Mouse (Mus musculus) neural tube, embryonic 11.5 days (tissue): ENCODE data around the gene Smc4. TPM values are rescaled to one million over a fixed set of nuclear protein-coding genes. Genes with fewer than 3 reads are reported as not detected.

Experiments used
- ATAC-seq: fragments of 200-750 bp; cut with Nextera tagmentation; 2 replicates; pipeline ENCODE4 v1.8.0; 2017; ENCODE audit warnings: moderate number of reproducible peaks, mild to moderate bottlenecking, moderate TSS enrichment, moderate library complexity; ENCODE audit not compliant: insufficient read depth, low FRiP score, low TSS enrichment
- DNase-seq: peaks from one replicate; pipeline ENCODE4 v3.0.0-alpha.2; 2015; ENCODE audit warnings: low spot score
- H3K27ac ChIP-seq: fragments of 300-500 bp; sonication (generic); 2 replicates; pipeline ENCODE4 v1.5.1; 2014; ENCODE audit warnings: low read depth, mild to moderate bottlenecking, low read length
- H3K27me3 ChIP-seq: fragments of 300-500 bp; sonication (generic); 2 replicates; pipeline ENCODE4 v1.6.1; 2014; ENCODE audit warnings: mild to moderate bottlenecking, low read length, mixed read lengths; ENCODE audit not compliant: control insufficient read depth, insufficient read depth
- H3K36me3 ChIP-seq: fragments of 300-500 bp; sonication (generic); 2 replicates; pipeline ENCODE4 v1.6.1; 2014; ENCODE audit warnings: mild to moderate bottlenecking, low read length, moderate library complexity, mixed read lengths; ENCODE audit not compliant: control insufficient read depth, insufficient read depth
- H3K4me1 ChIP-seq: fragments of 300-500 bp; sonication (generic); 2 replicates; pipeline ENCODE4 v1.6.1; 2014; ENCODE audit warnings: low read length, mixed read lengths; ENCODE audit not compliant: control insufficient read depth, insufficient read depth
- H3K4me2 ChIP-seq: fragments of 300-500 bp; sonication (generic); 2 replicates; pipeline ENCODE4 v1.6.1; 2014; ENCODE audit warnings: low read depth, mild to moderate bottlenecking, moderate library complexity
- H3K4me3 ChIP-seq: fragments of 300-500 bp; sonication (generic); 2 replicates; pipeline ENCODE4 v1.5.1; 2014; ENCODE audit warnings: low read depth, low read length
- H3K9ac ChIP-seq: fragments of 300-500 bp; sonication (generic); 2 replicates; pipeline ENCODE4 v1.6.1; 2014; ENCODE audit warnings: mild to moderate bottlenecking, low read length
- H3K9me3 ChIP-seq: fragments of 300-500 bp; sonication (generic); 2 replicates; pipeline ENCODE4 v1.6.1; 2016; ENCODE audit warnings: low read length; ENCODE audit not compliant: control insufficient read depth
- WGBS: fragments of 180-500 bp; shearing (Covaris S2); extraction: QIAGEN DNeasy Blood & Tissue Kit; methylation state at CpG from one replicate; pipeline ENCODE4 v1.1.7; 2014; 5-methylcytosine and 5-hydroxymethylcytosine counted together
- polyA plus RNA-seq: library from polyadenylated mRNA; unstranded; fragments of >200 nt; fragmentation: Nextera tagmentation; extraction: Ambion mirVana; gene quantifications from 2 replicates; pipeline ENCODE4 v1.2.1, GENCODE M21; 2014

The Smc4 gene
- polyA plus RNA-seq, 1 experiment from 2014 or later, result 168 TPM

GRCm38 (mm10) chr3:68974639-68975532 is 29.7 kb upstream of the Smc4 start:
- H3K9ac ChIP-seq, result no peak overlapping the region
- no peak overlapping the region for H3K4me3 ChIP-seq
- ATAC-seq (no peak), DNase-seq (no peak)
- H3K36me3 ChIP-seq, result no peaks in the 10 kb centered on the region; the same call in 1 of the 2 replicates
- H3K4me2 ChIP-seq, result no peak overlapping the region
- no peaks in the 10 kb centered on the region for H3K4me1 ChIP-seq
- no peaks in the 10 kb centered on the region for H3K27me3 ChIP-seq
- no peak overlapping the region for H3K27ac ChIP-seq
- no peaks in the 10 kb centered on the region for H3K9me3 ChIP-seq
- WGBS, result 91% methylated on average over 8 of the region's 8 CpGs

- Histone ChIP-seq H3K4me3 (no peak overlapping the region), H3K27ac (no peak overlapping the region), H3K27me3 (no peaks in the 10 kb centered on the region), H3K9me3 (no peaks in the 10 kb centered on the region), H3K36me3 (no peaks in the 10 kb centered on the region; the same call in 1 of the 2 replicates), H3K9ac (no peak overlapping the region), H3K4me2 (no peak overlapping the region), H3K4me1 (no peaks in the 10 kb centered on the region)
- no peak for DNase-seq
- ATAC-seq, result no peak
- 68% methylated on average over 9 of the region's 9 CpGs for WGBS
Observed at GRCm38 (mm10) chr3:68975533-68976490, 28.7 kb upstream of the Smc4 start.

DNA sequence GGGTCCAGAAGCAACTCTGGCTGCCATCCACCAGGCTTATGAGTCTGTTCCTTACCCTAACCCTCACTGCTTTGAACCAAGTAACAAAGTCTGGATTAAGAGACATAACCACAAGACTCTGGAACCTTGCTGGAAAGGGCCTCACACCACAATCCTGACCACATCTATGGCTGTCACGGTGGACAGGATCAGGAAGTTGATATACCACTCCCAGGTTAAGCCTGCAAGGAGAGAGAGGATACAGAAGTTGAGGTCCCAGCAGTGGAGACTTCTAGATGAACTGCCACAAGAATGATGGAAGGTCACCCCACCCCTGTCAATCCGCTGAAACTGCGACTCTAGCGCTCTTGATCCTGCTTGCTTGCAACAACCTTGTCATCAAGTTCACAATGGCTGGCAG is 26.8 kb upstream of the Smc4 start:
- Histone ChIP-seq H3K36me3 (no peaks in the 10 kb centered on the region; the same call in 1 of the 2 replicates), H3K27ac (no peak overlapping the region), H3K4me2 (no peak overlapping the region), H3K9ac (no peak overlapping the region), H3K4me1 (no peaks in the 10 kb centered on the region), H3K9me3 (no peaks in the 10 kb centered on the region), H3K4me3 (no peak overlapping the region), H3K27me3 (no peaks in the 10 kb centered on the region)
- ATAC-seq (no peak), DNase-seq (no peak)
- 98% methylated on average over 4 of the region's 4 CpGs for WGBS

DNA sequence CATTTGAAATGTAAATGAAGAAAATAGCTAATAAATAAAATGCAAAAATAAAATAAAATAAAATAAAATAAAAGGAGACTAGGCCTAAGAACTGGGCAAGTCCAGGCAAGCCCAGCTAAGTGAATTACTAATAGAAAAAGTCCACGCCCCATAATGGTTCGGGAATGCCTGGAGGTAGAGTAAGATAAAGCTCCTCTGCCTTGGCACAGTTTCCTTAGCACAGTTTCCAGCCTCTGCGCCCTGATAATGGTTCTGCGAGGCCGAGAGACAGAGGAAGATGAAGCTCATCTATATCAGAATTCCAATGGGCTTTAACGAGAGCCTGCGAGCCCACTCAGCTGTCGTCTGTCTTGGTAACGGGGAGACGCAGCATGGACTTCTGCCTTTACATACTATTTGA is 25.4 kb upstream of the Smc4 start:
- Histone ChIP-seq H3K4me1 (no peaks in the 10 kb centered on the region), H3K4me2 (no peak overlapping the region), H3K9me3 (no peaks in the 10 kb centered on the region), H3K9ac (no peak overlapping the region), H3K27ac (no peak overlapping the region), H3K27me3 (no peaks in the 10 kb centered on the region), H3K36me3 (no peaks in the 10 kb centered on the region), H3K4me3 (no peak overlapping the region)
- DNase-seq, result no peak
- WGBS, result 96% methylated on average over 10 of the region's 10 CpGs
- no peak for ATAC-seq

DNA sequence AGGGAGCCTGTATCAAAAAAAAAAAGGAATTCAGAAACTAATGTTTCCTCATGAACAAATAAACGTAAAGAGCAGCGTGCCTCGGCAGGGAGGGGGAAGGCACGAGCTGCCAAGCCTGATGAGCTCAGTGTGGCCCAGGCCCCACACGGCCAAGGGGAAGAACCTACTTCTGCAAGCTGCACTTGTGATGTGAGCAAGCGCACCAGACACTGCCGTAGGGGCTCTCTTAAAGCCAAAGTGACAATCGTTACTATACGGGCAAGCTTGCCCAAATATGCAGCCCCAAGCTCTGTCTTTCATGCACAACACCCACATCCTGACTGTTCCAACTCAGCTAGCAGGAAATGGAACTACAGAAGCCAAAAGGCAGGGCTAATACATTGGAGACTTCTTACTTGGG is 23.6 kb upstream of the Smc4 start:
- Histone ChIP-seq H3K4me1 (no peaks in the 10 kb centered on the region), H3K27ac (no peak overlapping the region), H3K4me3 (no peak overlapping the region), H3K4me2 (no peak overlapping the region), H3K9ac (no peak overlapping the region), H3K9me3 (no peaks in the 10 kb centered on the region), H3K36me3 (no peaks in the 10 kb centered on the region), H3K27me3 (no peaks in the 10 kb centered on the region)
- no peak for ATAC-seq
- DNase-seq, result no peak
- WGBS, result 82% methylated on average over 9 of the region's 9 CpGs

GRCm38 (mm10) chr3:68986550-68986949 is 18.0 kb upstream of the Smc4 start:
- H3K4me1 ChIP-seq, result no peaks in the 10 kb centered on the region
- WGBS, result 89% methylated on average over 2 of the region's 2 CpGs

DNA sequence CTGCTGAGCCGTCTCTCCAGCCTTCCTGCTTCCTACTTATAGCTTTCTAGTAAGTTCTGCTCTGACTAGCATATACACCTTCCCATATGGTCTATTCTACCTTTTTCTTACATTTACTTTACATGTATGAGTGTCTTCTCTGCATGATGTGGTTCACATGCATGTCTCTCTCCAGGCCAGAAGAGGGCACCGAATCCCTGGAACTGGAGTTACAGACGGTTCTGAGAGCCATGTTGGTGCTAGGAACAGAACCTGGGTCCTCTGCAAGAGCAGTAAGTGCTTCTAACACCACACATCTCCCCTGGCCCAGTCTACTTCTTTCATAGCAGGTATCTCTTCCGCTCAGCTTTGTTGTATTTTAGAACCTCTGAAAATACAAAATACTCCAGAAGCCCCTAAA is 1.8 kb upstream of the Smc4 start:
- 90% methylated on average over 4 of the region's 4 CpGs for WGBS
- Histone ChIP-seq H3K36me3 (no peaks in the 10 kb centered on the region), H3K9me3 (no peaks in the 10 kb centered on the region), H3K4me3 (no peak overlapping the region), H3K27me3 (no peaks in the 10 kb centered on the region), H3K27ac (no peak overlapping the region), H3K9ac (no peak overlapping the region), H3K4me1 (peaks cover 8% of the 10 kb centered on the region), H3K4me2 (no peak overlapping the region)
- ATAC-seq, result no peak
- no peak for DNase-seq

More at GRCm38 (mm10) chr3:68986550-68986949, 18.0 kb upstream of the Smc4 start:
- H3K4me2 ChIP-seq, result no peak overlapping the region
- H3K9ac ChIP-seq, result no peak overlapping the region
- ATAC-seq, result no peak
- no peak for DNase-seq
- no peaks in the 10 kb centered on the region for H3K27me3 ChIP-seq
- H3K9me3 ChIP-seq, result no peaks in the 10 kb centered on the region
- no peak overlapping the region for H3K27ac ChIP-seq
- H3K36me3 ChIP-seq, result no peaks in the 10 kb centered on the region; the same call in 1 of the 2 replicates
- no peak overlapping the region for H3K4me3 ChIP-seq

- no peaks in the 10 kb centered on the region for H3K9me3 ChIP-seq
- peaks cover 8% of the 10 kb centered on the region for H3K4me1 ChIP-seq
- peak overlapping the region; percentile 54 for H3K4me2 ChIP-seq
- H3K9ac ChIP-seq, result peak overlapping the region; percentile 86
- 1% methylated on average over 7 of the region's 7 CpGs for WGBS
- no peaks in the 10 kb centered on the region for H3K27me3 ChIP-seq
- ATAC-seq (peak; percentile 25), DNase-seq (no peak)
- H3K4me3 ChIP-seq, result peak overlapping the region; percentile 98
- no peaks in the 10 kb centered on the region for H3K36me3 ChIP-seq
- no peak overlapping the region for H3K27ac ChIP-seq
Observed at GRCm38 (mm10) chr3:69004055-69004436, 492 bp upstream of the Smc4 start.
